Mouse (Mus musculus): Measurements from ENCODE around the gene Gpr19.

The Gpr19 gene

DNA sequence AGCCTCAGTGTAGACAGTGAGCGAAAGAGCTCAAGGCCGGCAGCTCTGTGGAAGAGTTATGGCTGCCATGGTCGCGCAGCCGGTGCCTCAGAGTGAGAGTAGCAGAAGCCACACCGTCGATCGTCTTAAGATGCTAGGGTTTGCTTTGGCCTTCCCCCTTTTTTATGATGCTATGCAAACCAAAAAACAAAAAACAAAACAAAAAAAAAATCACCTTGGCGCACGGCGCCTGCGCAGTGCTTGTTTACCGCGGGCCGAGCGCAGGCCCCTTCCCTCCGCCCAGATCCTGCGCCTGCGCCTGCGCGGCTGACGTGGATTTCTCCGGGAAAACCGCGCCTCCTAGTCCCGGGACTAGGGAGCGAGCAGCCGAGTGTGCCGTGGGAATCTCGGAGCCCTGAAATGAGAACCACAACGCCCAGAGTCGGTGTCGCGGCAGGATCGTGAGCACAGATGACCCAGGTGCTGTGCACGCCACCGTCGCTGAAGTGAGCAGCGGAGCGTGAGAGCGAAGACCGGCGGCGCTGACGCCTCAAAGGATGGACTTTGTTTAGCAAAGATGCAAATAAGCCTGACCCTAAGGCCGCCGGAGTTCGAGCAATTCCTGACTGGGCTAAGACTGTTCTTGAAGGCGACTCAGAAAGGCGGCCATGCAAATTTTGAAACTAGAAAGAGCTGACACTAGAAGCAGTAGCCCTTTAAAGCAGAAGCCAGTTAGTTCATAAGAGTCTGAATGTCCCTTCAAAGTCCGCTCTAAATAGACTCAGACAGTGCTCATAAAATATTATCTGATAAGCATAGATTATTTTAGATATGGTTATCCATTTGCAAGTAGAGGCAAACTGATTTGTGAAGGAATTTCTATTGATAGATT is at the start of gene Gpr19:
Gene Gpr19, minus strand, starts transcription at position 484 of the 871 bp plus-strand sequence.
- DNase-seq (ENCODE audit: extremely low spot score) = peak; percentile 92

DNA sequence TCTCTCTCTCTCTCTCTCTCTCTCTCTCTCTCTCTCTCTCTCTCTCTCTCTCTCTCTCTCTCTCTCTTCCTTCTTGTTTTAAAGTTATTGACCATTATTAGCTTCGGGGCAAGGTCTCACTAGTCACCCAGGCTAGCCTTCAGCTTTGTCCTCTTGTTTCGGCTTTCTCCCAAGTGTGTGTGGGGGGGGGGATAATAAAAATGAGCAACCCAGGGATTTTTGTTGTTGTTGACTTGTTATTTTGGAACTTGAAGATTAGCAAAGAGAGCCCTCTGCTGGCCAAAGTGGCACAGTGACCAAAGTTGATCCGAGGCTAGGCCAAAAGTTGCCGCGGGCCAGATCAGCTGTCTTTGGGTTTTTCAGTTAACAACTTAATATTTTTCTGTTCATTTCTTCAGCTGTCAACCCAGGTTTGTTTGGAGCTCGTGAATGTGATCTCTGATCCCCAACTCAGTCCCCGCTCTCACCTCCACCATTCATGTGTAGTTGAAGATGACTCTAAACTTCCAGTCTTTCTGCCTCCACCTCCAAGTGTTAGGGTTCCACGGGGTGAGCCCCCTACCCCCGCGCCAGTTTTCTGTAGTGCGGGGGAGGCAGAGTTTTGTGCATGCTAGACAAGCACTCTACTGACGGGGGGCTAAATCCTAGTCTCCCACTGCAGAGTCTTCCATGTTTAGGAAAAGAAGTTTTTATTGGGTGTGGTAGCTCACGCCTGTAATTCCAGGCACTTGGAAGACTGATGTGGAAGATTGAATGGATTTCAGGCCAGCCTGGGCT is 49.1 kb upstream of the Gpr19 start:
- DNase-seq (ENCODE audit: extremely low spot score) = peak; percentile 55

DNA sequence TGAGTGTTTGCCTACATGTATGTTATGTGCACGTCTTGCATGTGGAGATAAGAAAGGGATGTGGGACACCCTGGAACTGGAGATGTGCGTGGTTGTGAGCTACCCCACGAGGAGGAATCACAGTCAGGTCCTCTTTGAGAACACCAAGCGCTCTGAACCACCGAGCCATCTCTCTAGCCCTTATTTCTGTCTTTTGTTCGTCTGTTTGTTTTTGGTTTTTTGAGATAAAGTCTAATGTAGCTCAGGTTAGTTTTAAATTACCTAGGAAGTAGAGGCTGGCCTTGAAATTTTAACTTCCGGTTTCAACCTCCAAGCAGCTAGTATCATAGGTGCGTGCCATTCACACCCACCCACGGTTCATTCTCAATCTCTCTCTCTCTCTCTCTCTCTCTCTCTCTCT is 48.5 kb upstream of the Gpr19 start:
- no peak for DNase-seq (ENCODE audit: extremely low spot score)

DNA sequence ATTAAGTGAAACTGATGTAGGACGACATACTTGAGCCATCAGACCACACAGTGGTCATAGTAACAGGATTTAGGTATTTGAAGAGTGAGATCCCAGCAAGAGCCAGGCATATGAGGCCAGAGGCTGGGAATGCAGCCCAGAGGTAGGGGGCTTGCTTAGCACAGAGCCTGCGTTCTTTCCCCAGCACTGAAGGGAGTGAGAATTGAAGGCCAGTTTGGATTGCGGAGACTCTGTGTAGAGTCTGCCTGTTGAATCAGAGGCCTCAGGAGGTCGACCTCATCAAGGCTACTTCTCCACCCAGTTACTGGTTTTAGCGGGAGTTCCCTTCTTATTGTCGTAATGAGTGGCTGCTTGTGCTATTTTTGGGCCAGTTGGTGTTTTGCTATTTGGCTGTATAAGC is 47.7 kb upstream of the Gpr19 start:
- no peak for DNase-seq (ENCODE audit: extremely low spot score)

DNA sequence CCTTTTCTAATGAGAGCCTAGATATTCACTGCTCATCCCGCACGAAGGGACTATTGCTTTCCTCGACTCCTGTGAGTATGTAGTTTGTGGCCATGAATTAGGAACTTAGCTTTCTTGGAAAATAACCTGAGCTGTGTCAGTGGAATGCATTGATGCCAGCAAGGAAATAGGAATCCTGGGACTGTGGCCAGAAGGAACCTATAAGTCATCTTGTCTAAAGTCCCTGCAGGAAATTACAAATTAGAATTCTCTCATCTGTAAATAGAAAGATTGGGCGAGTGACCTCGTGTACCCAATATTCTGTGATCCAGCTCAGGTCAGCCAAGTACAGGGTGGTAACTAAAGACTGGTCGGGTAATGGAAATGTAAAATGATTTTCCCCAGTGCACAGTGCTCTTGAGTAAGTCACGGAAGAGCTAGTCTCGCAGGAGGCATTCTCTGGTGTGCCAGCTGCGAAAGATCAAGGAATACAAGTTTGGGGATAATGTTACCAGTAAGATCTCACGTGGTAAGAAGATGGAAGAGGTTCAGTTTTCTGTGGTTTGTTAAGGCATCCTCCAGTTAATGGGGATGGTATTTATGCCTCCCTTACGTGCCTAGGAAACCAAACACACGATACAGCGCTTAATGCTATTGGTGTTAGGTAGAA is 45.5 kb upstream of the Gpr19 start:
- DNase-seq (ENCODE audit: extremely low spot score) = no peak

DNA sequence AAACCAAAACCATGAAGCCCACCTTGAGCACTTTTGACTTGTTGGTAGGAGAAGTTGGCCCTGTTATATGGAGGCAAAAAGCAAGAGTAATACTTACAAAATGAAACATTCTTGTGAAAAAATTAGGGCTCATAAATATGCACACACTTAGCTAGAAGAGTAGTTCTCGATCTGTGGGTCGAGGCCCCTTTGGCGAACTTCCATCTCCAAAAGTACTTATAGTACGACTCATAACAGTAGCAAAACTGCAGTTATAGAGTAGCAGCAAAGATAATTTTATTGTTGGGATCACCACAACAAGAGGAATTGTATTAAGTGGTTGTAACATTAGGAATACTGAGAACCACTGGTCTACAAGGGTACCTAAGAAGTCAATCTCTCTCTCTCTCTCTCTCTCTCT is 41.4 kb upstream of the Gpr19 start:
- no peak for DNase-seq (ENCODE audit: extremely low spot score)

DNA sequence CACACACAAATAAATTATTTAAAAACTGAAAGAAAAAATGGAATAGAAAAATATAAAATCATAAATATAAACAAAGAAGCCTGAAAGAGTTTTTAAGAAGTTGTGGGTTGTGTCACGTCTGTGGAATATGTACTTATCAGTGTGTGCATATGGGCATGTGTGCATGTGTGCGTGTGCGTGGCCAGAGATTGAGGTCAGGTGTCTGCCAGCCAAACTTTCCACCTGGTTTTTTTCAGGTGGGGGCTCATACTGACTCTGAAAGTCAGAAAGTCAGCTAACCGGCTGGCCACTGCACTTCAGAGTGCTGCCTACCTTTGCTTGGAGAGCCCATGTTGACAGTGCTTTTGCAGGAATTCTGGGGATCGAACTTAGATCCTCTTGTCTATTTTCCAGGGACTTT is 35.9 kb upstream of the Gpr19 start:
- no peak for DNase-seq (ENCODE audit: extremely low spot score)

DNA sequence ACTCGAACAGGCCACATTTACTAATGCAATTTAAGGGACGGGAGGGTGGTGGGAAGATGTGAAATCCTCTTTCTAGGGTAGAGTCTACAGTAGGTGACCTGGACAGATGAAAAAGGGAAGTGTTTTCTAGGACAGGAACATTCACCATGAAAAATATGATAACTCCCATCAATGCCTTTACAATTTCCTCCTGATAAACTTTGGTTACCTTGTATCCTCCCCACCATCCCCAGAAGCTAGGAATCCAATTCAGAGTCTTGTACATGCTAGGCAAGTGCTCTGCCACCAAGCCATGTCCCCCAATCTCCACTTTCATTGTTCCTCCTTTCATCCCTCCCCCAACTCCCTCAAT is 34.8 kb upstream of the Gpr19 start:
- DNase-seq (ENCODE audit: extremely low spot score) = no peak

DNA sequence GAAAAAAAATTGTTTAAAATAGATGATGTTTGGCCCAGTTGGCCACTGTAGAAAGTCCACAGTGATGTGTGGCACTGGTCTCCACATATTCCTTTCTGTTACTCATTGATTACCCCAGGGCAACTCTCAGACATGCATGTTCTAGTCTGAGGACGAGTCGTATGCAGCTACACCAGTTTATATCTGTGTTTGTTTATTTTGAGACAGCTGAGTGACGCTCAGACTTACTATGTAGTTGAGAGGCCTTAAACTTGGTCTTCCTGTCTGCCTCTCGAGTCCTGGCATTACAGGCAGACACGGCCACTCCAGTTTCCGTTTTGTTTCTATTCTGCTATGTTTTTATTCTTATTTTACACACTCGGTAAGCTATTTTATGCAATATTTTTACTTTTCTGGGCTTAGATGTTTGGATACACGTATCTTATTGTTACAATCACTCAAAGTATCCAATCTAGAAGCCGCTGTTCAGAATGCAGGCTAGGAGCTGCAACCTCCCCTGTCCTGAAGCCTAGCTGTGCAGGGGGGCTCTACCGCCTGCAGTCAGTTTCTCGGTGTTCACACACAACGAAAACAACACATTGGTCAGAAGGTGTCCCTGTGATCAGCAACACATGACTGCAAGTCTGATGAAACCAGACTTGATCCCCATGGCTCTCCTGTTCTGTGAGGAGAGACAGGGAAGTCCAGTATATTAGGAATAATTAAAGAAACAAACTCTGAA is 34.3 kb upstream of the Gpr19 start:
- no peak for DNase-seq (ENCODE audit: extremely low spot score)

DNA sequence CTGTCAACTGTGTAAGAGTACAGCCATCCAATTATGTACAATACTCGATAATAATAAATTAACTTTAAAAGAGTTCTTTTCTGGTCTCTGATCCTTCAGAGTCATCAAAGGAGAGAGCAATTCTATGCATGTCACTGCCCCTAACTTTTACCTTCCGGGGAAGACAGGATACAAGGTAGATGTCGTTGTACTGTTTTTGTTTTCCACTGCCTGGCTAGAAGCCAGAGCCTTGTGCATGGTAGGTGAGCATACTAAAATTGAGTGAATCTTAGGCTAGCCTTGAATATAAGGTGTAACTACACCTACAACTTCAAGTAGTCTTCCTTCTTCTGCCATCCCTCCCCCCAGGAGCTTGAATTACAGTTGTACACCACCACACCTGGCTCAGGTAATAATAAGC is 32.8 kb upstream of the Gpr19 start:
- DNase-seq (ENCODE audit: extremely low spot score) = no peak

DNA sequence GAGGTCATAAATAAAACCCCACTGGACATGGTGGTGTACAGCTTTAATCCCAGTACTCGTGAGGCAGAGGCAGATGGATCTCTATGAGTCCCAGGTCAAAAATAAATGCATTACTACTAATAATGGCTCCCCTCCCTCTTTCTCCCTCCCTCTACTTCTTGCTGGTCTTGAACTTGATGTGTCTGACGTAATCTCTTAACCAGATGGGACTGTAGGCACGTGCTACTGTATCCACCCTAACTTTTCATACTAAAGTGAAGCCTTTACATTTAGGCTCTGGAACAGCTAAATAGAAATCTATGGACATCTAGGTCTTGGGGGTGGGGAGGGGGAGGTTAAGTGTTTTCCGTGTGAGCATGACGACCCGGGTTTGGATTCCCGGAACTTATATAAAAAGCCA is 32.0 kb upstream of the Gpr19 start:
- no peak for DNase-seq (ENCODE audit: extremely low spot score)

DNA sequence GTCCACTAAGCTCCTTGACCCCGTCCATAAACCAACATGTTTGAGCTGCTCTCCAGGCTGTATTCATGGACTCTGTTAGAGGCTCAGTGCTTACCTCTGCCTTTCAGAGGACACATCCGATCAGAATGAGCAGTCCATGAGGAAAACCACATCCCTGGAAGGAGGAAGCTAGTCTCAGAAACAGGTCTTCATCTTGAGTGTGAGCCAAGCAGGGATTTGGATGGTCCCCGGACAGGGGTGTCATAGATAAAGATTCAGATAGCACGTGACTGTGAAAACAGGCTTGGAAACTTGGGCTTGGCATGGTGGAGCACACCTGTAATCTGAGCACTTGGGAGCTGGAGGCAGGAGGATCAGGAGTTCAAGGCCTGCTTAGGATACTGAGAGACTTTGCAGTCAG is 31.5 kb upstream of the Gpr19 start:
- DNase-seq (ENCODE audit: extremely low spot score) = no peak

DNA sequence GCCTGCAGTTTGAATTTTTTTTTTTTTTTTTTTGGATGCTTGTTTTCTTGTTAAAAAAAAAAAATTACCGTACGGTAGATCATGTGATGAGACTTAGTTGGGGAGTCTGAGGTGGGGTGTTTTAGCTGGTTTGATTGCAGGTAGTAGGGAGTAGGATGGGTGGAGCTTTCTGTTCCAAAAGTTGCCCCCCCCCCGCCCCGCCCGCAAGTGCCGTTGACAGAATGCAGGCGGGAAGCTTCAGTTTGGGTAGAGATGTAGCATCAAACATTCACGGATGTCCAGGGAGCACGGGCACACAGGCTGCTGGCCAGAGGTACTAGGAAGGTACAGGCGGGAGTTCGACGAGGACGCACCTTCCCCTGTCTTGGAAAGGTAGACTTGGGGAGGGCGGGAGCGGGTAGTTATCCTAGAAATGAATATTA is 30.5 kb upstream of the Gpr19 start:
- DNase-seq (ENCODE audit: extremely low spot score) = no peak

DNA sequence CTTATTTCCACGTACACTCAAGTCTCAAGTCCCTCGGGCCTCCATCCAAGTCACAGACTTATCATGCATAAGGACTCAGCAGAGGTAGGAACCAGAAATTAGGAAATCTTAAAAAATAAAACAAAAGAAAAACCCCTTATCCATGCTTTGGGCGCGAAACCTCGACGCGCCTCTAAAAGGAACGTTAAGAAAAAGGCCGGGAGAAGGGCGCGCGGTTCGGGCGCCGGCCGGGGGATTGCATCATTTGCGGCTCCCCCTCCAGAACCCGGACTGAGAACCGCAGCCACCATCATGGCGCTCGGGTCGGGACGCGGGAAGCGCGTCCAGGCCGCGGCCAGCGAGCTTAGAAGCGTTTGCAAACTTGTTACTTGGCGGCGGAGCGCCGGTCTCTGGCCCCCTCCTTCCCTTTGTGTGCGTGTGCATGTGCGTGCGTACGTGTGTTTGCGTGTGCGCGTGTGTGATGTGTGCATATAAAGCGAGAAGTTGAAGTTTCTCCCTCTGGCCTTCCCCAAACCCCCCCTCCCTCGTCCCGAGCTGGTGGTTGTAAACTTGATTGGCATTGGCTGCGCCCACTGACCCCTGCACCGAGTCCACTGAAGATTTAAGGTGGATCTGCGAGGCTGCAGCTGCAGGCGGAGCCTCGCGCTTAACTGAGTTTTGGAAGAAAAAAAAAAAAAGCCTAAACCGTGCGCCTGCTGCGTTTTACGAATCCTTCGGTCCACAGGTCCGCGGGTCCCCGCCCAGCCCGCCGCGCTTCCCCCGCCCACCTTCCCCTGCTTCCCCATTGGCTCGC is 29.9 kb upstream of the Gpr19 start:
- peak; percentile 93 for DNase-seq (ENCODE audit: extremely low spot score)

DNA sequence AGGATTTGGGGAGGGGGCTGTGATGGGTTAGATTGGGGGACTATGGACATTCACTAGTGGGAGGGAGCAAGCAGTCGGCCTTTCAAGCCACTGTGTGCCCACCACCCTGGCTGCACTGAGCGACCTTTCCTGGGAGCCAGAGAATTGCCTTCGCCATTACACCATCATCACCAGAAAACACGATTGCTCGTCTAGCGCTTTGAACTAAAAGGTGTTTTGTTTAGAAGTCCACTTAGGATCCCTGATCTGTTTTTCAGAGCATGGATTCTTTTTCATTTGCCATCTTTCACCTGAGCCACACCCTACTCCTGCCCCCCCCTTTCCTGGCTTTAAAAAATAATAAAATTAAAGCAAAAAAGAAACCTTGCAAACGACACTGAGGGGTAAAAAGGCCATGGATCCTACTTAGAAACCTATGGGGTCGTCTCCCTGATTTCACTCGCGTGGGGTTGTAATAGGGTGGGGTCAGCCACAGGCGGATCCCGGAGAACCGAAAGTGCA is 29.3 kb upstream of the Gpr19 start:
- DNase-seq (ENCODE audit: extremely low spot score) = no peak

DNA sequence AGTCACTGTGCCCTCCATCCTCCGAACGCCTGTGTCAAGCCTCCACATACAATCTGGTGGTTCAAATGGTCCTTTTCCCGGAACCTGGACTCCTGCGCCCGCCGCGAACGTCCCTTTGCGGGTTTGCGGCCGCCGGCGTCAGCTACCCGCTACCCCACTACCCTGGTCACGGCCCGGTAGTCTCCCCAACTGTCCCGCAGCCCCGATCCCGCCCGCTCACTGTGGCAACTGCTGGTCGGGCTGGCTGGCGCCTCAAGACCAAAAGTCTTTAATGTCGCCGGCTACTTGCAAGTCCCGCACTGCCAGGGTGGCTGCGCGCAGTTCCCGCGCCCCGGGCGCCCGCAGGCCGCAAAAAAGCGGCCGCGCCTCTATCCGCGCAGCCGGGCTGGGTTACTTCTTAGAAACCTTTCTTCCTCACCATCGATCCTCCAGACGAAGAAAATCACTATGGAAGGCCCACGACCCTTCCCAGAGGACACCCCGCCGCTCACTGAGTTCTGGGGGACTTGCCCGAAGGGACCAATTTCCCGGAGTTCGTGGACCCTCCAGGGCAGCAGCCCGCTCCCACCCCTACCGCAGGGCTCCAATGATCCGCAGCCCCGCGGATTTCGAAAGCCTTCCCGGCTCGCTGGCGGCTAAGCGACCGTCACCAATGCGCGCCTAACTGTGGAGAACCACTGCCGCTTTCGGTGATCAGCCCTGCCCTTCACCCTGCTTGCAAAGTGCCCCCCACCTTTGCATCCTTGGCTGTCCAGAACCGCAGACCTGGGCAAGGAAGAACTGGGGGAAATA is 28.6 kb upstream of the Gpr19 start:
- DNase-seq (ENCODE audit: extremely low spot score) = peak; percentile 83

DNA sequence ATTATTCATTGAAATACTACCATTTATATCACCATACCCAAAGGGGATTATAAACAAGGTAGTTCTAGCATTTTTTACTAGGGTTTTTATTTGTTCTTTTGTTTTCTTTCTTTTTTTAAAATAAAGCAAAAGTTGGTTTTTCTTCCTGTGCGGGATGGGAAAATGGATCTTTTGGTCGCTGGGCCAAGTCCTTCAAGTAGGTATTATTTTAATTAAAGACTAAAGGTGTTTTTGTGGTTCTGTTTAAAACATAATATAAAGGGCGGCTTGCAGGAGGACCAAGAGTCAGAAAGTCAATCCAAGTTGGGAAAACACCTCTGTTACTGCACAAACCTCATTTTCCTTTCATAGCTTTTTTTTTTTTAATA is 27.9 kb upstream of the Gpr19 start:
- DNase-seq (ENCODE audit: extremely low spot score) = no peak

DNA sequence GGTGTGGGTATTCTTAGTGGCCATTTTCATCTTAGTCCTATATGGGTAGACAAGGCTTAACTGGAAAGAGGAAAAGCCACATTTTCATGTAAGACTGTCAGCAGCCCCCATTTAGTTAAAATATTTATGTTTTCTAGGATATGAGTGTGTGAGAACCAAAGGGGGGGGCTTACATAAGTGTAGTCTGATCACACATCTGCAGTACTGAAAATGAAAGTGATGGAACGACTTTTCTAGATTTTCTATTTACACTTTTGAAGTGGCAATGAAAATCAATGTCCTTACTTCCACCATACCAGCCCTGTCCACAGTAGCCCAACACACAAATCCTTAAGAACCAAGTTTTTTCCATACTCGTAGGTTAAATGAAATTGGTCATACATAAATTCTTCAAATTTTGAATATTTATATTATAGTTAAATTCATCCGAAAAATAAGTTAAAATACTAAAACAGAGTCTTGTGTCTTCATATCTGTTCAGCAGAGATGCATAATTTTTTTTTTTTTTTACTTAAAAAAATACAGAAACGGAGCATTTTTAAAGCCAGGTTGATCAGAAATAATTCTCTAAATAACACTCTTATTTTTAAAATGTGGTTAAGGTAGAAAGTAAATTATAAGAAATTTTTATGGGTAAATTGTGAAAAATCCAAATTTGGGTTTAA is 27.4 kb upstream of the Gpr19 start:
- DNase-seq (ENCODE audit: extremely low spot score) = no peak

DNA sequence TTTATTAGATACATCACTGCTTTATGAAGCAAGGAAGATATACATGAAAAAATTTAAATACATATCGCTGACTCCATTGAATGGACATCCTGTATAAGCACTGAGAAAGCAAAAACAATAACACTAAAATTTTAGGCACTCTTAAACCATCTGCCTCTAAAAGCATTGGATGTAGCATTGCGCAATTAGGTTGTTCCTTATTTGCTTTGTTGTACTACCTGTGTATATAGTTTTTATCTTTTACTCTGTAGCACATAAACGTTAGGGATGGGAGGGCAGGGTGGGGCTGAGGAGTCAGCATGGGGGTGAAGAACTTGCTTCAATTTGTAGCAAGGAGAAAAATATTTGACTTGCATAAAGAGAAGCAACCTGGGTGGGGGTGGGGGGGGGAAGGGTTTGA is 25.9 kb upstream of the Gpr19 start:
- DNase-seq (ENCODE audit: extremely low spot score) = no peak

DNA sequence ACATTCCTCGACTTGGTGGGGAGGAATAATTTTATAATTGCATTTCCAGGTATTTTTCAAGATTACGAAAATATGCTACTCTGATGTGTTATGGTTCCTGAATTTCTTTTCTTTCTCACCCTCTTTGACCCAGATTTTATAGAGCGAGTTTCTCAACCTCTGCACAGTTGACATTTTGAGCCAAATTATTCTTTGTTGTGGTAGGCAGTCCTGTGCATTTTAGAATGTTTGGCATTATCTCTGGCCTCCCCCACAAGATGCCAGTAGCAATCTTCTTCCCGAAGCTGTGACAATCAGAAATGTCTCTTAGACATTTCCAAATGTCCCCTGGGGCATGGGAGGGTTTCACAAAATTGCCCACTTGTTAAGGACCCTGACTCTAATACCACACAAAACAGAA is 25.3 kb upstream of the Gpr19 start:
- DNase-seq (ENCODE audit: extremely low spot score) = no peak

All from embryo, embryonic 9.5 days (tissue).